Comparison of ENCODE assay signal across 23 mouse cellular contexts in genomic region chr4:57826272-57826671, GRCm38 (mm10).
DNase-seq lines count a peak whose midpoint lies in the region; ATAC-seq lines count a peak whose summit lies in the region.
"Had no signal": no experiment of that assay in that cellular context is flagged by ENCODE, and none has a peak within 500 bp of the region (broad histone marks: within the 10 kb centered on the region; RNA-seq: fewer than 3 reads in every experiment).

No protein-coding gene starts in this region.

- H3K4me2 ChIP-seq in forebrain, embryonic 14.5 days (ENCODE audit: low read length) = no peak overlapping the region
- no peak overlapping the region for H3K4me2 ChIP-seq in hindbrain, embryonic 16.5 days (ENCODE audit: low read length)

- no peak overlapping the region for H3K4me3 ChIP-seq in forebrain, embryonic 10.5 days
- H3K4me3 ChIP-seq in forebrain, embryonic 14.5 days (ENCODE audit: low read depth, low read length) = no peak overlapping the region
- H3K4me3 ChIP-seq in hindbrain, embryonic 10.5 days = no peak overlapping the region
- H3K4me3 ChIP-seq in hindbrain, embryonic 16.5 days (ENCODE audit: low read length) = no peak overlapping the region

- peaks cover 70% of the 10 kb centered on the region for H3K4me1 ChIP-seq in forebrain, embryonic 10.5 days
- H3K4me1 ChIP-seq in forebrain, embryonic 14.5 days (ENCODE audit: control insufficient read depth, insufficient read depth, low read length) = peaks cover 13% of the 10 kb centered on the region; the same call in 1 of the 2 replicates
- H3K4me1 ChIP-seq in hindbrain, embryonic 10.5 days (replicated peaks) = peaks cover 78% of the 10 kb centered on the region
- peaks cover 20% of the 10 kb centered on the region for H3K4me1 ChIP-seq in hindbrain, embryonic 16.5 days (ENCODE audit: control insufficient read depth, insufficient read depth, low read depth, low read length)

- H3K27ac ChIP-seq in forebrain, embryonic 10.5 days = 0 out of 2 replicates have a peak overlapping the region, but pooled peaks have one; percentile 4
- no peak overlapping the region for H3K27ac ChIP-seq in forebrain, embryonic 14.5 days (ENCODE audit: low read depth, low read length)
- H3K27ac ChIP-seq in hindbrain, embryonic 10.5 days = peak overlapping the region; percentile 86
- H3K27ac ChIP-seq in hindbrain, embryonic 16.5 days (ENCODE audit: low read depth, low read length) = no peak overlapping the region

- intact Hi-C loops in heart, postnatal 25 days (cut with DNase I) = no loop called here

- H3K9ac ChIP-seq in forebrain, embryonic 14.5 days (ENCODE audit: low read length) = no peak overlapping the region
- H3K9ac ChIP-seq in hindbrain, embryonic 16.5 days (ENCODE audit: low read depth, low read length) = no peak overlapping the region

- no peaks in the 10 kb centered on the region for H3K36me3 ChIP-seq in forebrain, embryonic 10.5 days (replicated peaks)
- H3K36me3 ChIP-seq in forebrain, embryonic 14.5 days (ENCODE audit: control insufficient read depth, insufficient read depth, low read length) = no peaks in the 10 kb centered on the region
- H3K36me3 ChIP-seq in hindbrain, embryonic 10.5 days = no peaks in the 10 kb centered on the region
- H3K36me3 ChIP-seq in hindbrain, embryonic 16.5 days (ENCODE audit: control insufficient read depth, insufficient read depth, low read length) = no peaks in the 10 kb centered on the region
- H3K36me3 ChIP-seq: G1E had no signal

- DNase-seq in forebrain, embryonic 10.5 days (ENCODE audit: extremely low spot score, low spot score) = no peak
- DNase-seq in forebrain, embryonic 14.5 days (ENCODE audit: low spot score) = no peak
- DNase-seq in frontal cortex, postnatal 14 days (ENCODE audit: low spot score in 2 of 2) = no peak
- DNase-seq in hindbrain, embryonic 10.5 days (ENCODE audit: low spot score) = no peak
- DNase-seq in brain, adult 2 months (ENCODE audit: low read depth, low spot score) = peak; percentile 52
- no peak for DNase-seq in heart, postnatal 25 days (ENCODE audit: low spot score)
- DNase-seq: adrenal gland, adult 2 months; adrenal gland, adult 8-10 months; adrenal gland, postnatal 10 days; adrenal gland, postnatal 14 days; adrenal gland, postnatal 25 days; adrenal gland, postnatal 36 days; B cell, adult 2 months; cerebellum, adult 11 months; cerebellum, adult 11-12 months; cerebellum, adult 18-20 months had no signal

- peaks cover 23% of the 10 kb centered on the region for H3K27me3 ChIP-seq in forebrain, embryonic 10.5 days (ENCODE audit: poor library complexity, severe bottlenecking)
- H3K27me3 ChIP-seq in forebrain, embryonic 14.5 days (replicated peaks; ENCODE audit: control insufficient read depth, insufficient read depth, low read length) = no peaks in the 10 kb centered on the region
- H3K27me3 ChIP-seq in hindbrain, embryonic 10.5 days (ENCODE audit: insufficient read depth, poor library complexity, severe bottlenecking) = peaks cover 13% of the 10 kb centered on the region
- no peaks in the 10 kb centered on the region for H3K27me3 ChIP-seq in hindbrain, embryonic 16.5 days (replicated peaks; ENCODE audit: control insufficient read depth, insufficient read depth, low read length)
- H3K27me3 ChIP-seq: CH12.LX, Patski had no signal

- ATAC-seq in forebrain, embryonic 14.5 days = no peak
- ATAC-seq in frontal cortex, adult (ENCODE audit: low TSS enrichment) = peak; percentile 64; the same call in 1 of the 2 replicates
- ATAC-seq in hindbrain, embryonic 16.5 days = no peak
- ATAC-seq: activated CD4-positive, CD25-positive, alpha-beta regulatory T cell, adult 4 months; CD4-positive, CD25-positive, alpha-beta regulatory T cell, adult 4 months; Patski had no signal

- 90% methylated on average over 7 of the region's 7 CpGs for WGBS in forebrain, embryonic 10.5 days
- WGBS in forebrain, embryonic 14.5 days = 86% methylated on average over 7 of the region's 7 CpGs
- 88% methylated on average over 7 of the region's 7 CpGs for WGBS in hindbrain, embryonic 10.5 days
- 90% methylated on average over 7 of the region's 7 CpGs for WGBS in hindbrain, embryonic 16.5 days

- H3K9me3 ChIP-seq in forebrain, embryonic 10.5 days = no peaks in the 10 kb centered on the region
- no peaks in the 10 kb centered on the region for H3K9me3 ChIP-seq in forebrain, embryonic 14.5 days (replicated peaks; ENCODE audit: control insufficient read depth, low read length)
- no peaks in the 10 kb centered on the region for H3K9me3 ChIP-seq in hindbrain, embryonic 10.5 days
- H3K9me3 ChIP-seq in hindbrain, embryonic 16.5 days (ENCODE audit: control insufficient read depth, low read length) = no peaks in the 10 kb centered on the region

Comparison
In these comparisons a context has a peak if more than half of its experiments do, and no peak if none do; other contexts are left out.
1. H3K27ac ChIP-seq: peak in forebrain, embryonic 10.5 days (single experiment) and hindbrain, embryonic 10.5 days (single experiment); none in forebrain, embryonic 14.5 days (single experiment) and hindbrain, embryonic 16.5 days (single experiment).